Mouse (Mus musculus) embryonic fibroblast, embryonic 13.5 days (primary cell): ENCODE measurements around the gene Ttc12.

Experiments used
- CTCF ChIP-seq: IDR thresholded peaks from 2 replicates; pipeline ENCODE4 v1.5.1; 2011; ENCODE audit warnings: mild to moderate bottlenecking, control low read depth, low read length, moderate library complexity, borderline replicate concordance; ENCODE audit not compliant: insufficient read depth
- POLR2A ChIP-seq: IDR thresholded peaks from 2 replicates; pipeline ENCODE4 v1.6.1; 2011; ENCODE audit warnings: low read depth, mild to moderate bottlenecking, control low read depth, low read length, moderate library complexity

GRCm38 (mm10) chr9:49510666-49511065 lies 24.6 kb upstream of the Ttc12 start:
- TF ChIP-seq CTCF (no peak), POLR2A (no peak)
